Mouse (Mus musculus): Measurements from ENCODE around the gene Kcnk3.

- TF ChIP-seq CTCF (conservative IDR thresholded peaks at IDR 0.05; ENCODE audit: low read length) (no peak), POU5F1 (IDR thresholded peaks at IDR 0.05; ENCODE audit: borderline replicate concordance, low read length) (no peak)
Observed at GRCm38 (mm10) chr5:30622841-30623185, 34.8 kb downstream of the Kcnk3 start.

All from E14TG2a.4 (cell line).